Mouse (Mus musculus) B cell, adult 2 months (primary cell): ENCODE results near the gene Faap20.

Experiments
- DNase-seq, 2 experiments: peaks; one replicate each; pipeline ENCODE4 v3.0.0; 2022

Faap20 gene

GRCm38 (mm10) chr4:155250361-155251117 lies 937 bp downstream of the Faap20 start:
- peak; percentile 32 to 39 for DNase-seq

DNA sequence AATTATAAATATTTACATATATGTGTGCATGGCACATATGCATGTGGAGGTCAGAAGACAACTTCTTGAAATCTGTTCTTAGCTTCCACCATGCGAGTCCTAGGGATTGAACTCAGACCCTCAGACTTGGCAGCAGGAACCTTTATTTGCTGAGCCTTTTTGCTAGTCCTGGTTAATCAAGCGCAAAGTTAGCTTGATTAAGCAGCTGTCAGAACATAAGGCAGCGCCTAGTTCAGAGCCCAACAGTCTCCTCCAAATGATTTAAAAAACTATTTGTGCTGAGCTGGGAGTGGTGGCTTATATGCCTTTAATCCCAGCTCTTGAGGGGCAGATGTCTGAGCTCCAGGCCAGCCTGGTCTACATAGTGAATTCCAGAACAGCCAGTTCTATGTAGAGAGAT lies 1.5 kb downstream of the Faap20 start:
- no peak for DNase-seq

DNA sequence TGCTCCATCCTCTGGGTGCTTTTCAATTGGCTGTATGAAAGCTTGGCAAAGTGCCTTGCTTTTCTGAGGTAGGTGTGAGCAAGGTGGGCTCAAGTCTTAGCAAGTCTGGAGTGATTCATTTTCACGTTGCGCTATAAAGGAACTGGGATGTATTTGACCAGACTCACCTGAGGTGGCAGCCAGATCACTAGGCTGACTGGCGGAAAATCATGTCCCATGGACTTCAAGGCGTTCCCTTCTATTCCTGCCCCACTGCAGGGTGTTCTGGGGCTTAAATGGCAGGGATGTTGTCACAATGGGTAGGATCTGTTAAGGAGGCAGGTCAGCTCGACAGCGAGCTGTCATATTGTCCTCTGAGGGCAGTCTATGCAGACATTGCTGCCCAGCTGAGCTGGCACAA lies 2.7 kb downstream of the Faap20 start:
- DNase-seq = no peak

GRCm38 (mm10) chr4:155264521-155265321 lies 15.1 kb downstream of the Faap20 start:
- DNase-seq = no peak

GRCm38 (mm10) chr4:155267047-155267543 lies 17.5 kb downstream of the Faap20 start:
- DNase-seq = no peak

DNA sequence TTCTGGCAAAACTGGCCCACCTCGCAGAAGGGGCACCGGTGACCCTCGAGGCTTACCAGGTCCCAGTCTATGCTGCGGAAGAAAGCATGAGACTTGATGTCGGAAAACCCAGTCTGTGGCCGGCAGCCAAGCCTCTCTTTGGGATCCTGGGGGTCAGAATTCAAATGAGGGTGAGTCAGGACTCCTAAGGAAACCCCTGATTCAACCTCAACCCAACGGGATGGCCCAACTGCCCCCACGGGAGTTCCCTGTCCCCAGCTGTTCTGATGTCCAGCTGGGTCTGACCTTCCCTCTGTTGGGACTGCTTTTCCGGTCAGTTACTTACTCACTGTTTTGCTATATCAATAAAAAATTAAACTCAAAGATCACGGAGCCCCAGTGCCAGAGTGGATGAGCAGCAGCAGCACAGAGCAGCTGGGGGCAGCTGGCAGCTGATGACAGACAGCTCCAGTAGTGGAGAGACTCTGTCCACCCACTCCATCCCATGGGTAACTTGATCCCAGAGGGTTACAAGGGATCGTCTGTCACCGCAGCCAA lies 18.1 kb downstream of the Faap20 start:
- no peak for DNase-seq

- DNase-seq = peak; percentile 54 to 55
Measured at GRCm38 (mm10) chr4:155268382-155268781, 18.8 kb downstream of the Faap20 start.

GRCm38 (mm10) chr4:155274451-155274850 lies 24.8 kb downstream of the Faap20 start:
- DNase-seq = no peak

DNA sequence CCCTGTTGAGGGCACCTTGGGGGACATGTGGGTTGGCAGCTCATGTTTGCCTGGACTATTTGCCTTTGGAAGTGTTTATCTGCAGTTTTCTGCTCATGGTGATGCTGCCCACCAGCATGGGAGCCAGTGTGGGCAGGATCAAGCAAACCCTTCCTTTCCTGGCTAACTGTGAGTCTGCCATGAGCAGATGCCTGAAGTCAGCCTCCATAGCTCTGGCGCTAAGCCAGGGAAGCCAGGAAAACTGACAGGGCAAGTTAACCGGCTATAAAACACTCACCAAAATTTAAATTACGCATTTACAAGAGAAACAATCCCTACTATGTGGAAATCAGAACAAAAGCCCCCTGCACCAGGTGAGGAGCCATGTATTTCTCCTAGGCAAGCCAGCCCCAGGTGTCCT lies 25.2 kb downstream of the Faap20 start:
- no peak for DNase-seq

DNA sequence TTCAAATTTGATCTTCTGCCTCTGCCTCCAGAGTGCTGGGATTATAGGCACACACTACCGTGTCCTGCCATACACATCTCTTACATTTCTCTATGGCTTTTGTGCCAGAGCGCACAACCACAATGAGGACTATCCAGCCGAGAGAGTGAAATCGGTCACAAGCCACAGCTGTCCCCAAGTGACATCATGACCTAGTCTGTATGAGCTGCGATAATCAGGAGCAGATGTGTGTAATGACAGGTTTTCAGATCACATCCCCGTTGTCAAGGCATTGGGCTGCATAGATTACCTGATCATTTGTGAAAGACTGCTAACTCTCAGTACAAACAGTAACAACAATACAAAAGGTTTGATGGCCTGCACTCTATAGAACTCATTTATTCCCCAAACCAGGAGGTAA lies 28.4 kb downstream of the Faap20 start:
- DNase-seq = no peak

DNA sequence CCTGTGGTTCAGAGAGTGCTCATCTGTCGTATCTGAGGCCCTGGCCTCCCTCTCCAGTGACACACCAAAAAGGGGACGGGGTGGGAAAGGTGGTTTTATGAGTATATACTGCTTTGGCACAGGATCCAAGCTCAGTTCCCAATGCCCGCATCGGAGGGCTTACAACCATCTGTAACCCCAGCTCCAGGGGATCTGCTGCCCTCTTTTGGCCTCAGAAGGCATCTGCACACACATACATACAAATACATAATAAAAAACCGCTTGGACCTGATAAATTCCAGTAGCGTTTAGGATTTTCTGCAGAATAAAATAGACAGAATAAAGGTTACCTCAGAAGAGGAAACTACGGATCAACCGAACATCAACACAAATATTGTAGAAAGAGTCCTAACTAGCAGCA lies 29.5 kb downstream of the Faap20 start:
- DNase-seq = no peak

DNA sequence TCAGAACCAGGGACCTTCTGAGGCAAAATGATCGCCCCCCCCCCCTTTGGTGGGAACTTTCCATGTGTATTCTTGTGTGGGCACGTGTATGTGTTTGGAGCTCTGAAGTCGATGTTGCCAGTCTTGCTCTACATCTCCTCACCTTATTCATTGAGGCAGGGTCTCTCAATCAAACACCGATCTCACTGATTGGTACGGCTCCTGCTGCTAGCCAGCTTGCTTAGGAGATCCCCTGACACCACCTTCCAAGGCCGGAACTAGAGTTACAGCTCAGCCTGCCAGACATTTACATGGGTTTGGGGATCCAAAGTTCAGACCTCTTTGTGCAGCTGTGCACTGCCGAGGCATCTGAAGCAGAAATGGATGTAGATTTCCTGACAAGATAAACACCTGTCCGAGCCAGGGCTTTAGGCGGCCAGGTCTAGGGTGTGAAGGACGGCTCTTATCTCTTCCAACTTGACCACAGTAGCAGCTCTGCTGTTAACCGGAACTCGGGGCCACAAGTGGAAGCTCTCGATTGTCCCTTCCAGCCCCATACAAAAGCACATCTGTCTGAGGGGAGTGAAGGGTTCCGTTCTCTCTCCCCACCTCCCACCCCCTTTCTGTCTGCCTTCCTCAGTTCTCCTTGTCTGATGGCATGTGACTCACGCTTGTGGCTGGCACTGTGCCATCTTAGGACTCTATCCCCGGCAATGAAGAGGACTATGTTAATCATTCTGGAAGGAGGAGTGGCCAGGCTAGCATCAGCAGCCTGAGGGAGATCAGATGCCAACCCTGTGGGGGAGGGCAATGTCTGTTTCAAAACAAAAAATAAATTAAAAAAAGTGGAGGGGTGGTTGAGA lies 30.5 kb downstream of the Faap20 start:
- DNase-seq = no peak

GRCm38 (mm10) chr4:155280768-155281121 lies 31.1 kb downstream of the Faap20 start:
- no peak for DNase-seq

GRCm38 (mm10) chr4:155281227-155281626 lies 31.6 kb downstream of the Faap20 start:
- no peak for DNase-seq

GRCm38 (mm10) chr4:155281652-155282051 lies 32.0 kb downstream of the Faap20 start:
- no peak for DNase-seq

GRCm38 (mm10) chr4:155282231-155282630 lies 32.6 kb downstream of the Faap20 start:
- DNase-seq = no peak

DNA sequence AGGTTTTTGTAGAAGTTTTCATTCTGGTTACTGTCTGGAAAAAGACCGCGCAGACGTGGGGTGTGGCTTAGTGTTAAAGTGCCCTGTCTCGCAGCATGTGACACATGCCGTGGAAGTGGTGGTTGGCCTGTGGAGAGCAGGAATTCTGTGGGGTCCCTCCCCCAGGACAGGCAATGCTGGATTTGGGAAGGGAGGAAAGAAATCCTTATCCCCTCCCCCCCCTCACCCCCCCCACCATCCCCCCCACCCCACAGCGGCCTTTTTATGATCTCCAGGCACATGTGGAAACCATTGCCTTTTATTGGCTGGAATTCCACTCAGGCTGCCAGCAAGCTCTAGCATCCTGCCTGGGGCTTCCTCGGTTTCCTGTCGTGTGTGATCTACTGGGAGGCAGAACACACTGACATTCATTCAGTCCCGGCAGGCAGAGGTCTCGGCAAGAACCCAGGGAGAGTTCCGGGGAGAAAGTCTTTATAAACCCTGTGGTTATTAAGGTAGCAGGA lies 33.5 kb downstream of the Faap20 start:
- DNase-seq = no peak

GRCm38 (mm10) chr4:155283585-155283984 lies 34.0 kb downstream of the Faap20 start:
- no peak for DNase-seq

- DNase-seq = no peak
Measured at GRCm38 (mm10) chr4:155284521-155285379, 35.1 kb downstream of the Faap20 start.

DNA sequence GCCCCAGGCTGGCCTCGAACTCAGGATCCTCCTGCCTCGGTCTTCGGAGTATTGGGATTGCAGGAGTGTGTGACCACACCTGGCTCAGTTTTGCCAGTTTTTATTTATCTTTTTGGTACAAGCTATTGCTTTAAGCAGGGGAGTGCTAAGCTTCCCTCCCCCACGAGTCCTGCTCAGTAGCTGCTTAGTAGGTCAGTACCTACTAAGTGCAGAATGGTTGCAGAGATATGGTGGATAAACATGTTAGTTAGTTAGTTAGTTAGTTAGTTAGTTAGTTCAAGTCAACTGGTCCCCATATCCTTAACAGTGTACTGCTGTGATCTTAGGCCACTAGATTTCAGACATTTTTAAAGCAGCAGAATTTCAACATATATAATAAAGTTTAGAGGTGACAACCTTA lies 36.5 kb downstream of the Faap20 start:
- no peak for DNase-seq

- no peak for DNase-seq
Measured at GRCm38 (mm10) chr4:155287713-155288112, 38.1 kb downstream of the Faap20 start.

GRCm38 (mm10) chr4:155288586-155288985 lies 39.0 kb downstream of the Faap20 start:
- no peak for DNase-seq
